Mouse (Mus musculus): ENCODE measurements around the gene Nxt1. TPM values are rescaled to one million over a fixed set of nuclear protein-coding genes. Genes with fewer than 3 reads are reported as not detected.

Gene Nxt1
- polyA plus RNA-seq, 1 experiment, result 25.6 TPM

DNA sequence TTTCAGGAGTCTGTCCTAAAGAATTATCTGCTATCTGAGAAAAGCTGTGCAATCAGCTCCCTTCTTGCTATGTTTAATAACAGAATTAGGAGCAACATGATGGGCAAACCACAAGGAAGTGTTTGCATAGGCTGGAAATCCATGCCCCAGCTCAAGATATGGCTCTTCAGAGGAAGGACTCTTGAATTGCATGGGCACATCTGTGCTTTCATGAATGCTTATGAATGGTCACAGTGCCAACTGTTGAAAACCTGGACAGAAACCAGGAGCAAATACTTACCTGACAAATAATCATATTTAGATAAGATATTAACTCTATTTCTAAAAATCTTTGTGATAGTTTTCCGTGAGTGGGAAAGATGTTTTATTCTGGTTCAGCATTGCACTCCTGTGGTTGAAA is 14.5 kb downstream of the Nxt1 start:
- no peaks in the 10 kb centered on the region for H3K27me3 ChIP-seq (replicated peaks)

GRCm38 (mm10) chr2:148687971-148688370 is 15.6 kb downstream of the Nxt1 start:
- Histone ChIP-seq H3K4me1 (peaks cover 31% of the 10 kb centered on the region), H3K4me3 (replicated peaks) (no peak overlapping the region), H3K9me3 (no peaks in the 10 kb centered on the region), H3K27me3 (replicated peaks) (no peaks in the 10 kb centered on the region), H3K36me3 (replicated peaks; ENCODE audit: low read length) (peaks cover 95% of the 10 kb centered on the region)
- TF ChIP-seq FLI1 (IDR thresholded peaks at IDR 0.05; ENCODE audit: low read length) (no peak), GATA1 (IDR thresholded peaks at IDR 0.05; ENCODE audit: borderline replicate concordance, low read length) (no peak)

More for the DNA sequence above, 14.5 kb downstream of the Nxt1 start:
- H3K36me3 ChIP-seq (replicated peaks; ENCODE audit: low read length), result peaks cover 85% of the 10 kb centered on the region
- TF ChIP-seq FLI1 (IDR thresholded peaks at IDR 0.05; ENCODE audit: low read length), result no peak
- no peak for TF ChIP-seq GATA1 (IDR thresholded peaks at IDR 0.05; ENCODE audit: borderline replicate concordance, low read length)
- peaks cover 40% of the 10 kb centered on the region for H3K4me1 ChIP-seq
- no peak overlapping the region for H3K4me3 ChIP-seq (replicated peaks)
- no peaks in the 10 kb centered on the region for H3K9me3 ChIP-seq

GRCm38 (mm10) chr2:148689444-148690140 is 17.2 kb downstream of the Nxt1 start:
- Histone ChIP-seq H3K36me3 (replicated peaks; ENCODE audit: low read length) (peaks cover 95% of the 10 kb centered on the region), H3K4me3 (replicated peaks) (no peak overlapping the region), H3K9me3 (no peaks in the 10 kb centered on the region), H3K27me3 (replicated peaks) (no peaks in the 10 kb centered on the region), H3K4me1 (peaks cover 21% of the 10 kb centered on the region)
- TF ChIP-seq FLI1 (IDR thresholded peaks at IDR 0.05; ENCODE audit: low read length), result no peak

- no peak overlapping the region for H3K4me3 ChIP-seq (replicated peaks)
- TF ChIP-seq FLI1 (IDR thresholded peaks at IDR 0.05; ENCODE audit: low read length), result no peak
- TF ChIP-seq GATA1 (IDR thresholded peaks at IDR 0.05; ENCODE audit: borderline replicate concordance, low read length), result no peak
- H3K9me3 ChIP-seq, result no peaks in the 10 kb centered on the region
- peaks cover 95% of the 10 kb centered on the region for H3K36me3 ChIP-seq (replicated peaks; ENCODE audit: low read length)
- no peaks in the 10 kb centered on the region for H3K27me3 ChIP-seq (replicated peaks)
- peaks cover 15% of the 10 kb centered on the region for H3K4me1 ChIP-seq
Observed at GRCm38 (mm10) chr2:148690291-148690690, 17.9 kb downstream of the Nxt1 start.

DNA sequence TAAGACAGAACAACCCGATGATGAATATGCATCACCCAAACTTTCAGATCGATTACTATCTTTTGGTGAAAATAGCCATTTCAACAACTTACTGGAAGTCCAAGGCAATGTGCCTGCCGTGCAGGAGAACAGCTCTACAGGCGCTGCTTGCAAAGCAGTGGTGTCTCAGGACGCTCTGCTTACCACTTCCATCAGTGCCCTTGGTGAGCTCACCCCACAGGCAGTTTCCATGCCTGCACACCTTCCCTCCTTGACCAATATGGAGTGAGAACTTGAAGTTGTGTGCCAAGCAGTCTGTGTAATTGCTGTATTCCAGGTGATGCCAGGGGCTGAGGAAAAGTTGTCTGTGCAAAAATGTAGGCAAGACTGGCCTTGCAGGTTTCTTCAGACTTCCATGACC is 18.4 kb downstream of the Nxt1 start:
- H3K27me3 ChIP-seq (replicated peaks), result no peaks in the 10 kb centered on the region
- no peaks in the 10 kb centered on the region for H3K9me3 ChIP-seq
- H3K4me1 ChIP-seq, result peaks cover 11% of the 10 kb centered on the region
- H3K4me3 ChIP-seq (replicated peaks), result no peak overlapping the region
- no peak for TF ChIP-seq FLI1 (IDR thresholded peaks at IDR 0.05; ENCODE audit: low read length)
- no peak for TF ChIP-seq GATA1 (IDR thresholded peaks at IDR 0.05; ENCODE audit: borderline replicate concordance, low read length)
- H3K36me3 ChIP-seq (replicated peaks; ENCODE audit: low read length), result peaks cover 94% of the 10 kb centered on the region

DNA sequence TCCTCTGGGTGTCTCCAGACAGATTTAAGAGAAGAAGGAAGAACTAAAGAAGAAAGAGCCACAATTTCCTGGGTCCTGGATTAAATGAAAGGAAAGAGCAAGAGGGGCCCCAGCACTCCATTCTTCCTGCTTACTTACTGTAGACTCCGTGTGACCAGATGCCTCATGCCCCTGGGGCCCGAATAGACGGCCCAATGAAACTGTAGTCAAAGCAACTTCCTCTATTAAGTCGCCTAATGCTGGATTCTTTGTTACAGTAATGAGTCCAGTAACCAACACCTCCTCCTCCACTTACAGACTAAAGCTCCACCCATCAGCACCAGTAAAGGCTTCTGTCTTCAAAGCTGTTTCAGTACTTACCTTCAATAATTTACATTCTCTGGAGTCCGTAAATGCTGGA is 26.2 kb downstream of the Nxt1 start:
- Histone ChIP-seq H3K27me3 (replicated peaks) (no peaks in the 10 kb centered on the region), H3K4me1 (peaks cover 9% of the 10 kb centered on the region), H3K9me3 (no peaks in the 10 kb centered on the region), H3K4me3 (replicated peaks) (no peak overlapping the region), H3K36me3 (replicated peaks; ENCODE audit: low read length) (peaks cover 50% of the 10 kb centered on the region)
- TF ChIP-seq GATA1 (IDR thresholded peaks at IDR 0.05; ENCODE audit: borderline replicate concordance, low read length) (no peak), FLI1 (IDR thresholded peaks at IDR 0.05; ENCODE audit: low read length) (no peak)

DNA sequence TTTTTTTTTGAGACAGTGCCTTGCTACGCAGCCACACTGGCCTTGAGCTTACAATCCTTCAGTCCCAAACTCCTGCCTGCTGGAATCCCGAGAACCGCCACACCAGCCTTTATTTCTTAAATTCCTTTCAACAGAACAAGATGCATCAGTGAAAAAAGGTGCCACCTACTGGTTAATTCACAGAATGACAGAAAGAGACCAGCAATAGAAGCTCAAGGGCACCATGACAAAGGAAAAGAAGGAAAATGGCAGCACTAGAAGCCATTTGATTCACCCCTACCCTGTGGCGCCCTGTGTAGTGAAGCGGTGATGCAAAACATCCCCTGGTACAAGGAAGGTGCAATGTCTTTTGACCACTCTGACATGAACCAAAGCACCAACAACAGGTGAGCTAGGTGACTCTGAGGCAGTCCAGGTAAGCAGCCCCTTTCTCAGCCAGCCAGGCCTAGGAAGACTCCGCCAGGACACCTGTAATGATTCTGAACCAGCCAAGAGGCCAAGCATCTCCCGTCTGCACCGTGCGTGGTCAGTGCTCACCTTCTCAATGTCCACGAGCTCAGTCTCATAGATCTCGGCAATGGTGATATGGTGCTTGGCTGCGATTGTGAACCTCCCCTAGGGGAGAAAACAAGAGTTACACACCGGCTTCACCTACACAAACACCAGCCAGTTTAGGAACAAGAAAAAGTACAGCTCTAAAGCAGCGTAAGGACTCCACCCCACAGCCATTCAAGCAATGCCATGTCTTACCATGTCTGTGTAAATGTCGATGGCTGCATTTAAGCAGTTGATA is 34.2 kb downstream of the Nxt1 start:
- no peak overlapping the region for H3K4me3 ChIP-seq (replicated peaks)
- H3K36me3 ChIP-seq (replicated peaks; ENCODE audit: low read length), result peaks cover 19% of the 10 kb centered on the region
- no peak for TF ChIP-seq GATA1 (IDR thresholded peaks at IDR 0.05; ENCODE audit: borderline replicate concordance, low read length)
- no peak for TF ChIP-seq FLI1 (IDR thresholded peaks at IDR 0.05; ENCODE audit: low read length)
- no peaks in the 10 kb centered on the region for H3K27me3 ChIP-seq (replicated peaks)
- peaks cover 27% of the 10 kb centered on the region for H3K4me1 ChIP-seq
- no peaks in the 10 kb centered on the region for H3K9me3 ChIP-seq

DNA sequence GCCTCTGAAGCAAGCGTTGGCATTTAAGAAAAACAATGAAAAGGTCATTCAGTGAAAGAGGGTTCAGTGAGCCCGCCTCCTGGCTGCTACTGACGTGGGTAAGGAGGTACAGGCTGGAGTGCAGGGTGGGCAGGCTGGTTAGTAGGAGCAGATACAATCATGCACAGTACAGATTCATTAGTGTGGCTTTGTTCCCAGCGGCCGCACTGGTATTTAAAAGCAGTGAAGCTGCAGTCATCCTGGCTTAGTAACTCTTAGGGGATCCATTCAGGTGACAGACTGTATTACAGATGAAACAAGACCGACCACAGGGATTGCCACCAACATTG is 34.8 kb downstream of the Nxt1 start:
- Histone ChIP-seq H3K9me3 (no peaks in the 10 kb centered on the region), H3K36me3 (replicated peaks; ENCODE audit: low read length) (peaks cover 19% of the 10 kb centered on the region), H3K27me3 (replicated peaks) (no peaks in the 10 kb centered on the region), H3K4me3 (replicated peaks) (no peak overlapping the region), H3K4me1 (peaks cover 27% of the 10 kb centered on the region)
- TF ChIP-seq GATA1 (IDR thresholded peaks at IDR 0.05; ENCODE audit: borderline replicate concordance, low read length) (no peak), FLI1 (IDR thresholded peaks at IDR 0.05; ENCODE audit: low read length) (no peak)

DNA sequence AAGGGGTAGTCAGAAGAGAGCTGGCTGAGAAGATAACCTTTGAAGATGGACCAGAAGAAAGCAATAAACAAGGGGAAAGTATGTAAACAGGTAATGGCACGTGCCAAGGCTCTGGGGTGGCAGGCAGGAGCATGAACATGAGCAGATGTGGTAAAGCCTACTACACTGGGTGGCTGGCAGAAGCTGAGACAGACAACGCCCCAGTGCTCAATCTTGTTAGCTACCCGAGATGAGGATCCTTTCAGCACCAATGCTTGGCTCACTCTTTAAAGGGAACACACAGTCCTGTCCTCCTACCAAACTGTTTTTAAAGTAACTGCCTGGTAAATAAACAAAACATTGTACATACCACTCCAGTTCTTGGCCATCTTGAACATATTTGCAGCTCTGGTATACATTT is 39.9 kb downstream of the Nxt1 start:
- Histone ChIP-seq H3K27me3 (replicated peaks) (no peaks in the 10 kb centered on the region), H3K4me1 (no peaks in the 10 kb centered on the region), H3K9me3 (no peaks in the 10 kb centered on the region), H3K36me3 (replicated peaks; ENCODE audit: low read length) (peaks cover 7% of the 10 kb centered on the region), H3K4me3 (replicated peaks) (no peak overlapping the region)
- TF ChIP-seq GATA1 (IDR thresholded peaks at IDR 0.05; ENCODE audit: borderline replicate concordance, low read length), result no peak

- Histone ChIP-seq H3K36me3 (replicated peaks; ENCODE audit: low read length) (no peaks in the 10 kb centered on the region), H3K4me3 (replicated peaks) (no peak overlapping the region), H3K9me3 (no peaks in the 10 kb centered on the region), H3K27me3 (replicated peaks) (no peaks in the 10 kb centered on the region), H3K4me1 (peaks cover 10% of the 10 kb centered on the region)
- TF ChIP-seq GATA1 (IDR thresholded peaks at IDR 0.05; ENCODE audit: borderline replicate concordance, low read length) (no peak), FLI1 (IDR thresholded peaks at IDR 0.05; ENCODE audit: low read length) (no peak)
Observed at GRCm38 (mm10) chr2:148717072-148717471, 44.7 kb downstream of the Nxt1 start.

Data from megakaryocyte, embryonic 14.5 days (primary cell).